Mouse (Mus musculus) midbrain, embryonic 16.5 days (tissue): ENCODE data around the gene Commd7. TPM values are rescaled to one million over a fixed set of nuclear protein-coding genes. Genes with fewer than 3 reads are reported as not detected.

Experiments
- ATAC-seq: fragments of 200-750 bp; cut with Nextera tagmentation; 2 replicates; pipeline ENCODE4 v1.8.0; 2017; ENCODE audit warnings: moderate TSS enrichment
- H3K27ac ChIP-seq: fragments of 300-500 bp; sonication (generic); 2 replicates; pipeline ENCODE4 v1.5.1; 2014; ENCODE audit warnings: mild to moderate bottlenecking, low read length, mixed read lengths
- H3K27me3 ChIP-seq: fragments of 300-500 bp; sonication (generic); 2 replicates; pipeline ENCODE4 v1.6.1; 2014; ENCODE audit warnings: low read depth, low read length, mixed read lengths; ENCODE audit not compliant: control insufficient read depth, insufficient read depth
- H3K36me3 ChIP-seq: fragments of 300-500 bp; sonication (generic); 2 replicates; pipeline ENCODE4 v1.6.1; 2014; ENCODE audit warnings: mild to moderate bottlenecking, low read length, moderate library complexity, mixed read lengths; ENCODE audit not compliant: control insufficient read depth, insufficient read depth
- H3K4me1 ChIP-seq: fragments of 300-500 bp; sonication (generic); 2 replicates; pipeline ENCODE4 v1.6.1; 2014; ENCODE audit warnings: mild to moderate bottlenecking, low read length, mixed read lengths; ENCODE audit not compliant: control insufficient read depth, insufficient read depth
- H3K4me2 ChIP-seq: fragments of 300-500 bp; sonication (generic); 2 replicates; pipeline ENCODE4 v1.6.1; 2014; ENCODE audit warnings: mild to moderate bottlenecking, low read length, mixed read lengths
- H3K4me3 ChIP-seq: fragments of 300-500 bp; sonication (generic); 2 replicates; pipeline ENCODE4 v1.5.1; 2014; ENCODE audit warnings: low read depth, mild to moderate bottlenecking, low read length, moderate library complexity, mixed read lengths
- H3K9ac ChIP-seq: fragments of 300-500 bp; sonication (generic); 2 replicates; pipeline ENCODE4 v1.6.1; 2014; ENCODE audit warnings: low read depth, low read length, mixed read lengths
- H3K9me3 ChIP-seq: fragments of 300-500 bp; sonication (generic); replicated peaks from 2 replicates; pipeline ENCODE4 v1.6.1; 2014; ENCODE audit warnings: mild to moderate bottlenecking, low read length, mixed read lengths; ENCODE audit not compliant: control insufficient read depth, poor library complexity, severe bottlenecking
- WGBS: fragments of 180-500 bp; shearing (Covaris S2); extraction: QIAGEN DNeasy Blood & Tissue Kit; methylation state at CpG from one replicate; pipeline ENCODE4 v1.1.7; 2014; 5-methylcytosine and 5-hydroxymethylcytosine counted together
- polyA plus RNA-seq: library from polyadenylated mRNA; unstranded; fragments of >200 nt; fragmentation: Nextera tagmentation; extraction: Ambion mirVana; gene quantifications from 2 replicates; pipeline ENCODE4 v1.2.1, GENCODE M21; 2015

The Commd7 gene
- polyA plus RNA-seq, 1 experiment from 2014 or later, result 102 TPM

GRCm38 (mm10) chr2:153585981-153586380, 46.6 kb downstream of the Commd7 start:
- Histone ChIP-seq H3K4me2 (peak overlapping the region; percentile 54), H3K36me3 (no peaks in the 10 kb centered on the region), H3K27ac (no peak overlapping the region), H3K4me1 (peaks cover 4% of the 10 kb centered on the region; the same call in 1 of the 2 replicates), H3K9me3 (no peaks in the 10 kb centered on the region), H3K9ac (no peak overlapping the region; the same call in 1 of the 2 replicates), H3K27me3 (no peaks in the 10 kb centered on the region; the same call in 1 of the 2 replicates), H3K4me3 (no peak overlapping the region)
- WGBS, result 61% methylated on average over 6 of the region's 6 CpGs
- ATAC-seq, result no peak

- H3K4me2 ChIP-seq, result no peak overlapping the region
- no peak overlapping the region for H3K4me3 ChIP-seq
- H3K27ac ChIP-seq, result no peak overlapping the region
- no peak overlapping the region for H3K9ac ChIP-seq
- no peaks in the 10 kb centered on the region; the same call in 1 of the 2 replicates for H3K27me3 ChIP-seq
- no peaks in the 10 kb centered on the region for H3K9me3 ChIP-seq
- no peaks in the 10 kb centered on the region for H3K36me3 ChIP-seq
- peaks cover 4% of the 10 kb centered on the region; the same call in 1 of the 2 replicates for H3K4me1 ChIP-seq
- WGBS, result 73% methylated on average over 4 of the region's 4 CpGs
- ATAC-seq, result no peak
Measured at GRCm38 (mm10) chr2:153584396-153584795, 48.2 kb downstream of the Commd7 start.

- Histone ChIP-seq H3K9ac (no peak overlapping the region), H3K4me3 (no peak overlapping the region), H3K27ac (no peak overlapping the region), H3K9me3 (no peaks in the 10 kb centered on the region), H3K36me3 (no peaks in the 10 kb centered on the region), H3K4me2 (no peak overlapping the region), H3K27me3 (no peaks in the 10 kb centered on the region; the same call in 1 of the 2 replicates), H3K4me1 (peaks cover 4% of the 10 kb centered on the region; the same call in 1 of the 2 replicates)
- ATAC-seq, result no peak
- 45% methylated on average over 14 of the region's 14 CpGs for WGBS
Measured at GRCm38 (mm10) chr2:153583641-153584049, 48.9 kb downstream of the Commd7 start.

GRCm38 (mm10) chr2:153582876-153583585, 49.5 kb downstream of the Commd7 start:
- H3K4me1 ChIP-seq, result peaks cover 4% of the 10 kb centered on the region; the same call in 1 of the 2 replicates
- no peaks in the 10 kb centered on the region; the same call in 1 of the 2 replicates for H3K27me3 ChIP-seq
- no peak overlapping the region for H3K9ac ChIP-seq
- WGBS, result 62% methylated on average over 15 of the region's 15 CpGs
- no peak overlapping the region for H3K27ac ChIP-seq
- H3K4me2 ChIP-seq, result no peak overlapping the region
- no peak overlapping the region for H3K4me3 ChIP-seq
- no peaks in the 10 kb centered on the region for H3K36me3 ChIP-seq
- no peak for ATAC-seq
- no peaks in the 10 kb centered on the region for H3K9me3 ChIP-seq

GRCm38 (mm10) chr2:153581416-153581815, 51.2 kb downstream of the Commd7 start:
- Histone ChIP-seq H3K27ac (no peak overlapping the region), H3K9me3 (no peaks in the 10 kb centered on the region), H3K4me3 (no peak overlapping the region), H3K27me3 (no peaks in the 10 kb centered on the region; the same call in 1 of the 2 replicates), H3K4me1 (no peaks in the 10 kb centered on the region), H3K9ac (no peak overlapping the region), H3K36me3 (no peaks in the 10 kb centered on the region), H3K4me2 (no peak overlapping the region)
- no peak for ATAC-seq
- WGBS, result 95% methylated on average over 7 of the region's 7 CpGs

GRCm38 (mm10) chr2:153580458-153580985, 52.1 kb downstream of the Commd7 start:
- no peak overlapping the region for H3K4me2 ChIP-seq
- no peaks in the 10 kb centered on the region for H3K27me3 ChIP-seq
- H3K36me3 ChIP-seq, result no peaks in the 10 kb centered on the region
- H3K4me3 ChIP-seq, result no peak overlapping the region
- H3K27ac ChIP-seq, result no peak overlapping the region
- no peaks in the 10 kb centered on the region for H3K4me1 ChIP-seq
- H3K9me3 ChIP-seq, result no peaks in the 10 kb centered on the region
- H3K9ac ChIP-seq, result no peak overlapping the region
- ATAC-seq, result no peak
- 50% methylated on average over 4 of the region's 4 CpGs for WGBS

- H3K4me2 ChIP-seq, result no peak overlapping the region
- no peaks in the 10 kb centered on the region for H3K27me3 ChIP-seq
- H3K27ac ChIP-seq, result no peak overlapping the region
- no peak overlapping the region for H3K9ac ChIP-seq
- H3K36me3 ChIP-seq, result no peaks in the 10 kb centered on the region
- H3K4me1 ChIP-seq, result no peaks in the 10 kb centered on the region
- no peak for ATAC-seq
- H3K9me3 ChIP-seq, result no peaks in the 10 kb centered on the region
- 94% methylated on average over 3 of the region's 3 CpGs for WGBS
- H3K4me3 ChIP-seq, result no peak overlapping the region
Measured at GRCm38 (mm10) chr2:153580042-153580441, 52.5 kb downstream of the Commd7 start.

- no peaks in the 10 kb centered on the region for H3K27me3 ChIP-seq
- H3K9me3 ChIP-seq, result no peaks in the 10 kb centered on the region
- no peak overlapping the region for H3K4me2 ChIP-seq
- H3K9ac ChIP-seq, result no peak overlapping the region
- no peak overlapping the region for H3K4me3 ChIP-seq
- 44% methylated on average over 4 of the region's 4 CpGs for WGBS
- no peaks in the 10 kb centered on the region for H3K4me1 ChIP-seq
- no peak overlapping the region for H3K27ac ChIP-seq
- ATAC-seq, result no peak
- no peaks in the 10 kb centered on the region for H3K36me3 ChIP-seq
Measured at GRCm38 (mm10) chr2:153577122-153577521, 55.5 kb downstream of the Commd7 start.

- WGBS, result 83% methylated on average over 3 of the region's 3 CpGs
- Histone ChIP-seq H3K36me3 (no peaks in the 10 kb centered on the region), H3K4me2 (no peak overlapping the region), H3K27ac (no peak overlapping the region), H3K4me1 (no peaks in the 10 kb centered on the region), H3K9me3 (no peaks in the 10 kb centered on the region), H3K27me3 (no peaks in the 10 kb centered on the region), H3K9ac (no peak overlapping the region), H3K4me3 (no peak overlapping the region)
- ATAC-seq, result no peak
Measured at GRCm38 (mm10) chr2:153576150-153576549, 56.4 kb downstream of the Commd7 start.
